Mouse (Mus musculus) MEL (cell line): Measurements from ENCODE around the gene Unc93b1. TPM values are rescaled to one million over a fixed set of nuclear protein-coding genes. Genes with fewer than 3 reads are reported as not detected.

Experiments used
- DNase-seq: peaks from one replicate; pipeline ENCODE4 v3.0.0; 2011; ENCODE audit warnings: low read depth, low spot score
- H3K27ac ChIP-seq: 2 replicates; pipeline ENCODE4 v1.5.1; 2012; ENCODE audit warnings: low read depth, mild to moderate bottlenecking, control low read depth, low read length, moderate library complexity; ENCODE audit not compliant: control insufficient read depth
- H3K27me3 ChIP-seq, 2 experiments: fragments of 150-350 bp in 1 of 2; sonication (generic) in 1 of 2; 2 replicates each; pipeline ENCODE4 v1.6.1; 2012; ENCODE audit warnings: low read length in 2 of 2, mild to moderate bottlenecking in 2 of 2, improper control_type of control experiment in 1 of 2, moderate library complexity in 1 of 2; ENCODE audit not compliant: insufficient read depth in 2 of 2, control insufficient read depth in 1 of 2
- H3K36me3 ChIP-seq, 2 experiments: 2 replicates each; pipeline ENCODE4 v1.6.1; 2012 to 2014; ENCODE audit warnings: low read length in 2 of 2, improper control_type of control experiment in 1 of 2, inconsistent platforms in 1 of 2, mild to moderate bottlenecking in 1 of 2; ENCODE audit not compliant: insufficient read depth in 2 of 2, control insufficient read depth in 1 of 2
- H3K4me1 ChIP-seq, 2 experiments: fragments of 150-350 bp in 1 of 2; sonication (generic) in 1 of 2; 2 replicates each; pipeline ENCODE4 v1.6.1; 2012; ENCODE audit warnings: low read length in 2 of 2, improper control_type of control experiment in 1 of 2, mild to moderate bottlenecking in 1 of 2; ENCODE audit not compliant: insufficient read depth in 2 of 2, control insufficient read depth in 1 of 2
- H3K4me3 ChIP-seq, 2 experiments: fragments of 150-350 bp in 1 of 2; sonication (generic) in 1 of 2; 2 replicates each; pipeline ENCODE4 v1.5.1; 2012; ENCODE audit warnings: low read depth in 2 of 2, low read length in 2 of 2, mild to moderate bottlenecking in 2 of 2, moderate library complexity in 2 of 2, control low read depth in 1 of 2, improper control_type of control experiment in 1 of 2; ENCODE audit not compliant: control insufficient read depth in 1 of 2, insufficient read depth in 1 of 2
- H3K79me2 ChIP-seq: 2 replicates; pipeline ENCODE4 v1.6.1; 2012; ENCODE audit warnings: mild to moderate bottlenecking, low read length, moderate library complexity; ENCODE audit not compliant: control insufficient read depth, poor library complexity, insufficient read depth
- H3K9ac ChIP-seq: 2 replicates; pipeline ENCODE4 v1.6.1; 2012; ENCODE audit warnings: low read depth, mild to moderate bottlenecking, control low read depth, low read length, moderate library complexity; ENCODE audit not compliant: control insufficient read depth, poor library complexity, severe bottlenecking
- H3K9me3 ChIP-seq: fragments of 150-350 bp; sonication (generic); replicated peaks from 2 replicates; pipeline ENCODE4 v1.6.1; 2012; ENCODE audit warnings: mild to moderate bottlenecking, low read length, improper control_type of control experiment, moderate library complexity; ENCODE audit not compliant: insufficient read depth
- BHLHE40 ChIP-seq: IDR thresholded peaks from 2 replicates; pipeline ENCODE4 v1.6.1; 2012; ENCODE audit warnings: low read depth, mild to moderate bottlenecking, inconsistent platforms, low read length, improper control_type of control experiment, borderline replicate concordance
- CHD2 ChIP-seq: IDR thresholded peaks from 2 replicates; pipeline ENCODE4 v1.6.1; 2011; ENCODE audit warnings: low read length, improper control_type of control experiment
- CTCF ChIP-seq, 3 experiments: IDR thresholded peaks in 2 of 3; conservative IDR thresholded peaks in 1 of 3; 2 replicates each; pipeline ENCODE4 v1.5.1; 2011 to 2012; ENCODE audit warnings: low read length in 3 of 3, low read depth in 2 of 3, mild to moderate bottlenecking in 2 of 3, improper control_type of control experiment in 1 of 3, inconsistent platforms in 1 of 3, mixed read lengths in 1 of 3, moderate library complexity in 1 of 3; ENCODE audit not compliant: control insufficient read depth in 1 of 3, insufficient read depth in 1 of 3, poor library complexity in 1 of 3, severe bottlenecking in 1 of 3
- GATA1 ChIP-seq: IDR thresholded peaks from 2 replicates; pipeline ENCODE4 v1.6.1; 2011; ENCODE audit warnings: low read depth, low read length, improper control_type of control experiment
- HCFC1 ChIP-seq: IDR thresholded peaks from 2 replicates; pipeline ENCODE4 v1.6.1; 2012; ENCODE audit warnings: low read depth, mild to moderate bottlenecking, inconsistent platforms, low read length, improper control_type of control experiment, moderate library complexity
- KAT2A ChIP-seq: conservative IDR thresholded peaks from 2 replicates; pipeline ENCODE4 v1.6.1; 2012; ENCODE audit warnings: low read depth, low read length, improper control_type of control experiment, inconsistent platforms
- MYC ChIP-seq: IDR thresholded peaks from 2 replicates; pipeline ENCODE4 v1.6.1; 2011; ENCODE audit warnings: low read depth, mild to moderate bottlenecking, low read length, improper control_type of control experiment, moderate library complexity
- POLR2AphosphoS5 ChIP-seq: IDR thresholded peaks from 2 replicates; pipeline ENCODE4 v1.6.1; 2012; ENCODE audit warnings: low read depth, borderline replicate concordance, mild to moderate bottlenecking, inconsistent platforms, low read length, moderate library complexity, mixed read lengths
- TCF12 ChIP-seq: IDR thresholded peaks from 2 replicates; pipeline ENCODE4 v1.6.1; 2014; ENCODE audit warnings: low read depth, mild to moderate bottlenecking, inconsistent platforms, low read length, improper control_type of control experiment, moderate library complexity
- UBTF ChIP-seq: IDR thresholded peaks from 2 replicates; pipeline ENCODE4 v1.6.1; 2012; ENCODE audit warnings: low read depth, mild to moderate bottlenecking, inconsistent platforms, low read length, improper control_type of control experiment, moderate library complexity, borderline replicate concordance; ENCODE audit not compliant: insufficient read depth
- ZKSCAN1 ChIP-seq: IDR thresholded peaks from 2 replicates; pipeline ENCODE4 v1.6.1; 2012; ENCODE audit warnings: low read depth, mild to moderate bottlenecking, inconsistent platforms, low read length, improper control_type of control experiment, moderate library complexity
- ZMIZ1 ChIP-seq: IDR thresholded peaks from 2 replicates; pipeline ENCODE4 v1.6.1; 2012; ENCODE audit warnings: low read depth, mild to moderate bottlenecking, inconsistent platforms, low read length, improper control_type of control experiment, moderate library complexity
- polyA plus RNA-seq, 2 experiments: library from polyadenylated mRNA; stranded (reverse) in 1 of 2; unstranded in 1 of 2; fragments of >175 nt in 1 of 2; fragments of >200 nt in 1 of 2; gene quantifications; 2 replicates each; pipeline versions ENCODE4 v1.2.1 to v1.2.4; 2012; ENCODE audit warnings: low replicate concordance in 2 of 2, low read depth in 1 of 2; ENCODE audit not compliant: insufficient read length in 2 of 2, insufficient read depth in 1 of 2, missing spikeins in 1 of 2
- total RNA-seq: library from RNA; depleted of rRNA; stranded (reverse); fragments of 300-350 nt; gene quantifications from 2 replicates; pipeline ENCODE4 v1.2.3, GENCODE M21; 2012

The Unc93b1 gene
- total and polyA plus RNA-seq, 3 experiments: 4.7 to 8.2 TPM; not detected in 1

- DNase-seq: no peak
- no peak for TF ChIP-seq TCF12
- no peak for TF ChIP-seq BHLHE40
- Histone ChIP-seq H3K27ac (no peak overlapping the region), H3K27me3 (no peaks in the 10 kb centered on the region), H3K4me1 (peaks cover 6 to 7% of the 10 kb centered on the region in 2 experiments; a peak in 3 of 4 replicates), H3K9me3 (no peaks in the 10 kb centered on the region), H3K79me2 (no peaks in the 10 kb centered on the region), H3K9ac (no peak overlapping the region), H3K36me3 (0 out of 4 replicates have a peak, but pooled peaks cover 0 to 4% of the 10 kb centered on the region in 2 experiments), H3K4me3 (no peak overlapping the region)
These were observed 15.3 kb downstream of the Unc93b1 start for GRCm38 (mm10) chr19:3950331-3950730.

GRCm38 (mm10) chr19:3951461-3951860 is 16.5 kb downstream of the Unc93b1 start:
- no peaks in the 10 kb centered on the region for H3K9me3 ChIP-seq
- H3K9ac ChIP-seq: no peak overlapping the region
- H3K27me3 ChIP-seq: no peaks in the 10 kb centered on the region
- H3K4me1 ChIP-seq: peaks cover 9% of the 10 kb centered on the region in 2 experiments; a peak in 3 of 4 replicates
- no peak overlapping the region for H3K4me3 ChIP-seq
- no peaks in the 10 kb centered on the region for H3K79me2 ChIP-seq
- DNase-seq: peak; percentile 50
- H3K27ac ChIP-seq: no peak overlapping the region
- 0 out of 2 replicates have a peak, but pooled peaks have one; percentile 2 for TF ChIP-seq HCFC1
- TF ChIP-seq ZMIZ1: no peak
- no peak for TF ChIP-seq KAT2A
- no peak for TF ChIP-seq ZKSCAN1
- 0 out of 2 replicates have a peak, but pooled peaks have one; percentile 33 for TF ChIP-seq MYC
- 0 out of 2 replicates have a peak, but pooled peaks have one; percentile 20 for TF ChIP-seq GATA1
- no peak; a peak in 1 of 6 replicates for TF ChIP-seq CTCF (IDR thresholded peaks at IDR 0.05 in 2 of 3, conservative IDR thresholded peaks at IDR 0.05 in 1 of 3; ENCODE audit: control insufficient read depth in 1 of 3, insufficient read depth in 1 of 3, low read depth in 2 of 3, low read length in 3 of 3, poor library complexity in 1 of 3, severe bottlenecking in 1 of 3)
- TF ChIP-seq UBTF: no peak
- TF ChIP-seq, all 39 proteins: peak for 3
- H3K36me3 ChIP-seq: 0 out of 4 replicates have a peak, but pooled peaks cover 0 to 6% of the 10 kb centered on the region in 2 experiments

- Histone ChIP-seq H3K4me1 (peaks cover 9% of the 10 kb centered on the region in 2 experiments; a peak in 3 of 4 replicates), H3K9me3 (no peaks in the 10 kb centered on the region), H3K4me3 (no peak overlapping the region), H3K9ac (no peak overlapping the region), H3K27me3 (no peaks in the 10 kb centered on the region), H3K36me3 (0 out of 4 replicates have a peak, but pooled peaks cover 0 to 6% of the 10 kb centered on the region in 2 experiments), H3K27ac (no peak overlapping the region), H3K79me2 (no peaks in the 10 kb centered on the region)
- TF ChIP-seq ZKSCAN1 (no peak), CHD2 (no peak), POLR2AphosphoS5 (no peak)
- DNase-seq: no peak
These were observed 17.1 kb downstream of the Unc93b1 start for GRCm38 (mm10) chr19:3952099-3952498.
